Mouse (Mus musculus): ENCODE measurements around the gene Prss54. TPM values are rescaled to one million over a fixed set of nuclear protein-coding genes. Genes with fewer than 3 reads are reported as not detected.

Prss54 gene
- polyA plus RNA-seq, 1 experiment from 2014 or later = not detected

DNA sequence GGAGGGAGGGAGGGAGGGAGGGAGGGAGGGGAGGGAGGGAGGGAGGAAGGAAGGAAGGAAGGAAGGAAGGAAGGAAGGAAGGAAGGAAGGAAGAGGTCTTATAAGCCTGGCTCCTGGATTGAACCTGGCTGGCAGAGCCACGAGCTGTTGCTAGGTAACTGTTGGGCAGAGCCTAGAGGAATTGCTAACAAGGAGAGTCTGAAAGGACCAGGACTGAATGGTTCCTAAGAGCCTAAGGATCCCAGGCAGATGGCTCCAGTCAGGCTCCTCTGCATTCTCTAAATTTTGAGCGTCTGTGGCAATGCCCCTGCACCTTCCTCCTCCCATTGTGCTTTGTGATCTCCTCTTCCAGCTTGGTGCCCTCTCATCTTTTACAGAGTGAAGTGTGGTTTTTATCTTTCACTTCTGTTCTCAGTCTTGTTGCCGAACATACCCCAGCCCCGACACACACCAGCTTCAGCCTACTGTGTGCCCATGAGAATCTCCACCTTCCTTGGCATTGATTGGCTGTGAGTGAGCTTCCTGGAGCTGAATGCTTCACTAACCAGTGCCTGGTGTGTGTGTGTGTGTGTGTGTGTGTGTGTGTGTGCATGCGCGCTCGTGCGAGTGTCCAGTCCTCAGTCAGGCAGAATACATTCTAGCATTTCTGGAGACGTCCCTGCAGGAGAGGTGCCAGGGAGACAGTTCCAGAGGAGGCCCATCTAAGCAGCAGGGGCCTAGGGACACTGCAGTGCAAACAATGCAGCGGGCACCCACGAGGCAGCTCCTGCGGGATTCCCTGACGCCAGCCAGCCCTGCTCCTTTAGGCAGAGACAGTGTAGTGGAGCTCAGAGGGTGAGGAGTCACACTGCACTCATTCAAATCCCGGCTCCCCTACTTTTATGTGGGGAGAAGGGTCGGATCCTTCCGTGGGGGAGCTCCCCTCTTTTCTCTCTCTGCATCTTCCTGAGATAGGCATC is 26.0 kb downstream of the Prss54 start:
- 49% methylated on average over 16 of the region's 16 CpGs for WGBS
- Histone ChIP-seq H3K4me1 (replicated peaks) (peaks cover 16% of the 10 kb centered on the region), H3K9ac (no peak overlapping the region), H3K27ac (peak overlapping the region; percentile 72), H3K36me3 (no peaks in the 10 kb centered on the region), H3K27me3 (no peaks in the 10 kb centered on the region), H3K9me3 (no peaks in the 10 kb centered on the region), H3K4me2 (peak overlapping the region; percentile 20), H3K4me3 (no peak overlapping the region)
- peak; percentile 86 for ATAC-seq (ENCODE audit: low FRiP score)

DNA sequence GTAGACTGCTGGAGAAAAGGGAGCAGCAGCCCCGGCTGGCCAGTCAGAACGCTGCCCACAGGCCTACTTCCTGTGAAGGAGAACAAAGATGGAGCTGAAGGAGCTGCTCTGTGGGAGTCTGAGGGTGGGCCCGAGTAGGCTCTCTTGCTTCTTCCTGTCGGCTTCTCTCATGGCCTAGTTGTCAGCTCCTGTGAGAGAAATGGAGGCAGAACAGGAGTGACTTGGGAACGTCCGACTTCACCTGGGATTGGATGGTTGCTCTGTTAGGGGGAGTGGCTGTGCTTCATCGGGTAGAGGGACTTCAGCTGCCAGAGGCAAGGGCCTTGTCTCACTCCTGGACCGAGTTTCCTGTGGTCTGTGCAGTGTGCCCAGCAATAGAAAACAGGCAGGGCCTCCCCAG is 28.2 kb downstream of the Prss54 start:
- H3K9me3 ChIP-seq = no peaks in the 10 kb centered on the region
- 75% methylated on average over 8 of the region's 8 CpGs for WGBS
- H3K4me3 ChIP-seq = no peak overlapping the region
- H3K27ac ChIP-seq = no peak overlapping the region
- H3K9ac ChIP-seq = no peak overlapping the region
- peaks cover 16% of the 10 kb centered on the region for H3K4me1 ChIP-seq (replicated peaks)
- no peak overlapping the region for H3K4me2 ChIP-seq
- no peaks in the 10 kb centered on the region for H3K27me3 ChIP-seq
- no peak for ATAC-seq (ENCODE audit: low FRiP score)
- H3K36me3 ChIP-seq = no peaks in the 10 kb centered on the region

DNA sequence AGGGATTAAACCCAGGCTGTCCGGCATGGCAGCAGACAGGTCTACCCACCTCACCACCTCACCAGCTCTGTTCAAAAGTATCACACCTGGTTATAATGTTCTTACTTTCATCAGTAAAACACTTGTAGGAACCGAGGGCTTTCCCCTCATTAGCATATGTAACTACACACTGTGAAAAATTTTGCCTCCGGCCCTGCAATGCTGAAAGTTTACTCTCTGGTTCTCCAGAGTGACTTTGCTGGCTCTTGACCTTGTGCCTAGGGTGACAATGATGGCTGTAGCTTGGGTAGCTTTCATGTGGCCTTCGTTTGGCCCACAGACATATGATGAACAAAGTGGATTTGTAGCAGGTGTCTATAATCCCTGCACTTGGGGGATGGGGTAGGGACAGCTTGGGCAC is 29.2 kb downstream of the Prss54 start:
- no peaks in the 10 kb centered on the region for H3K27me3 ChIP-seq
- 86% methylated on average over 4 of the region's 4 CpGs for WGBS

DNA sequence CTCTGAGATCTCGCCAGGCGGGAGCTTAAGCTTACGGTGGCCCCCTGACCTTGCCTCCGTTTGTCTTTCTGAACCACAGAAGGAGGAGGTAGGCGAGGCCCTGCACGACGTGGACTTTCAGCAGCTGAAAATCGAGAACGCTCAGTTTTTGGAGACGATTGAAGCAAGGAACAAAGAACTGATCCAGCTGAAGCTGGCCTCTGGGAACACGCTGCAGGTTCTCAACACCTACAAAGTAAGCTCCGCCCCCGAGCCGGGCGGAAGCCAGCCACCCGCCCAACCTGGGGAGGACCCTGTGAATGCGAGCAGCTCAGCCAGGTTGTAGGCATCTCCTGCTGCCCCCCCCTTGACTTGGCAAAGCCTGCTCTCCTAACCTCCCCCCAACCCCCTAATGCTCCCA is 30.3 kb downstream of the Prss54 start:
- H3K9me3 ChIP-seq = no peaks in the 10 kb centered on the region
- no peak for ATAC-seq (ENCODE audit: low FRiP score)
- no peak overlapping the region for H3K9ac ChIP-seq
- peaks cover 16% of the 10 kb centered on the region for H3K4me1 ChIP-seq (replicated peaks)
- no peaks in the 10 kb centered on the region for H3K36me3 ChIP-seq
- no peak overlapping the region for H3K4me3 ChIP-seq
- H3K27ac ChIP-seq = no peak overlapping the region
- 85% methylated on average over 17 of the region's 17 CpGs for WGBS
- no peak overlapping the region for H3K4me2 ChIP-seq
- no peaks in the 10 kb centered on the region for H3K27me3 ChIP-seq

More for the DNA sequence above, 29.2 kb downstream of the Prss54 start:
- H3K4me1 ChIP-seq (replicated peaks) = peaks cover 16% of the 10 kb centered on the region
- H3K27ac ChIP-seq = no peak overlapping the region
- H3K36me3 ChIP-seq = no peaks in the 10 kb centered on the region
- no peak overlapping the region for H3K4me3 ChIP-seq
- ATAC-seq (ENCODE audit: low FRiP score) = no peak
- no peak overlapping the region for H3K4me2 ChIP-seq
- no peaks in the 10 kb centered on the region for H3K9me3 ChIP-seq
- H3K9ac ChIP-seq = no peak overlapping the region

DNA sequence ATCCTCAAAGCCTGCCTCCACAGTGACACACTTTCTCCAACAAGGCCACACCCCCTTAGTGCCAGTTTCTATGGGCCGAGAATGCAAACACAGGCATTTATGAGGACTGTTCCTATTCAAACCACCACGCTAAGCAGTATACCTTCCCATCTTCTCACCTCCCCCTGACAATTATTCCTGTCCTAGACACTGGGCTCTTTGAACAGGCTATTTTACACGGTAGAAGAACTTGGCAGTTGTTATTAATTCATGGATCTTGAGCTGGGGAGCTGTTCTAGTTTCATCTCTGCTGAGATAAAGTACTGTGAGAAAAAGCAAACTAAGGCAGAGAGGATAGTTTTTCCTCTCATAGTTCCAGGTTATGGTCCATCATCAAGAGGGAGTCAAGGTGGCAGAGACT is 33.1 kb downstream of the Prss54 start:
- Histone ChIP-seq H3K4me1 (replicated peaks) (peaks cover 7% of the 10 kb centered on the region; the same call in 1 of the 2 replicates), H3K27ac (no peak overlapping the region), H3K27me3 (no peaks in the 10 kb centered on the region), H3K9me3 (no peaks in the 10 kb centered on the region), H3K9ac (no peak overlapping the region), H3K4me2 (no peak overlapping the region), H3K4me3 (no peak overlapping the region), H3K36me3 (no peaks in the 10 kb centered on the region)
- 75% methylated on average over 3 of the region's 3 CpGs for WGBS
- ATAC-seq (ENCODE audit: low FRiP score) = no peak

DNA sequence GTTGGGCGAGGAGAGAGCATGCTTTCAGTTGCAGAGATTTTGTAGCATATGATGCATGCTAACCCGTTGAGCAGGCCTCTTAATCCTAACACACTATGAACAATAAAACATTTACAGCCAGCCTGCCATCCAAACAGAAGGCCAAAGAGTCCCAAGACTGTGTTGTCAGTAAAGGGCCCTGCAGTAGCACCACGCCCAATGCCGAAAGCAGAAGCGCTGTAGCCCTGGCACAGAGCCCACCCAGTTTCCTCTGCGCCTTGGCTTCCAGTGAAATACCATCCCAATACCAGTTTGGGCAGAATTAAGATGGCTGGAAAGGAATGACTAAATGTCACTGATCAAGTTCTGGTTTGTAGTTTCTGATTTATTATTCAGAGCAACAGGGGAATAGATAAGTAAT is 33.9 kb downstream of the Prss54 start:
- no peak overlapping the region for H3K4me2 ChIP-seq

DNA sequence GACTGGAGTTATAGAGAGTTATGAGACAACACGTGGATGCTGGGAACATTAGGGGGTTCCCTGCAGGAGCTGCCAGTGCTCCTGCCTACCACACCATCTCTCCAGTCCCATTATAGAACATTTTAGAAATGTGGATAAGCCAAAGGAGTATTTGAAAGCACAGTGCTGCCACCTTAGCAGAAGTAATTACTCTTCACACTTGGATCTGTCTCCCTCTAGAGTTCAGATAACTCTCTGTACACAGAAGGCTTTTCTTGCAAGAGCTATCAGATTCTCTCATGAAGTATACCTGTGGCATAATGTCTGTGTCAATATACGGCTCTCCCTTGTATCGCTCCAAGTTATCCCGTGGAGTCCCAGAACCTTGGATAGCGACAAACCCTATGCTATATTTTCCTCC is 36.7 kb downstream of the Prss54 start:
- no peaks in the 10 kb centered on the region for H3K9me3 ChIP-seq
- no peak overlapping the region for H3K9ac ChIP-seq
- no peak for ATAC-seq (ENCODE audit: low FRiP score)
- no peak overlapping the region for H3K4me2 ChIP-seq
- WGBS = 89% methylated on average over 5 of the region's 5 CpGs
- no peak overlapping the region for H3K27ac ChIP-seq
- H3K36me3 ChIP-seq = no peaks in the 10 kb centered on the region
- H3K4me1 ChIP-seq (replicated peaks) = no peaks in the 10 kb centered on the region
- no peak overlapping the region for H3K4me3 ChIP-seq
- H3K27me3 ChIP-seq = no peaks in the 10 kb centered on the region

More for the DNA sequence above, 33.9 kb downstream of the Prss54 start:
- no peak overlapping the region for H3K27ac ChIP-seq
- no peaks in the 10 kb centered on the region for H3K9me3 ChIP-seq
- H3K36me3 ChIP-seq = no peaks in the 10 kb centered on the region
- H3K4me3 ChIP-seq = no peak overlapping the region
- H3K9ac ChIP-seq = no peak overlapping the region
- peaks cover 7% of the 10 kb centered on the region; the same call in 1 of the 2 replicates for H3K4me1 ChIP-seq (replicated peaks)
- no peak for ATAC-seq (ENCODE audit: low FRiP score)
- H3K27me3 ChIP-seq = no peaks in the 10 kb centered on the region
- WGBS = 94% methylated on average over 6 of the region's 6 CpGs

DNA sequence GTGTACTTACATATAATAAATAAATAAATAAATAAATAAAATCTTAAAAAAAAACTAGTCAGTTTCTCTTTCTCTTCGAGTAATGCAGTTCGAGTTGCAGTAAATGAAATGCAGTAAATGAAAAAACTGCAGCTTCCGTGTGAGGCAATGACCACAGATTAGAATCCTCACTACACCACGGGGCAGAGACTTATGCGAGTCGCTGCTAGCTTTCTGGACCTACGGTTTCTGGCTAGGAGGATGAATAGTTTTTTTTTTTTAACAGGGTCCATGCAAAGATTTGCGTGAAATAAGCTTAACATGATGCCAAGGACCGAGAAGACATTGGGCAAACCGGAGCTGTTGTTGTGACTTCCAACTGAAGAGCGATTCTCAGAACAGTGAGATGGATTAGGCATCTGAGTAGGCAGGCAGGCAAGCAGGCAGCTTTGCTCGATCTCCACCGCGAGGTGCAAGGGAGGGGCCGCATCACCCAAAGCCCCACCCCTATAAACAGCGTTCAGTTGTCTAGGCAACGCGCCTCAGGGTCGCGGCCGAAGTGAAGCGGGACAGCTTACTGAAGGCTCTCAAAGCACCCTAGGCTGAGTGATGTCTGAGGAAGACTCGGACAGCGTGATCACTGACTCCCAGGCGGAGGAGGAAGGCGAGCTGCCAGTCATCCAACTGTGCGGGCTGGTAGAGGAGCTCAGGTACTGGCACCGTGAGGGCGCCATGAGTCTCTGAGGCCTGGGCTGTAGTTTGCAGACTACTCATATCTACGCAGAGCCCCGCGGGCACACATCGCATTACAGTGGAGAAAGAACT is 42.4 kb downstream of the Prss54 start, which contains the start of gene Ccdc113:
TSS of gene Ccdc113 (plus strand) at position 502 of the 804 bp plus-strand sequence.
- Histone ChIP-seq H3K4me3 (peak within 1 kb of the TSS; percentile 49), H3K9ac (peak within 1 kb of the TSS; percentile 71), H3K27me3 (no peaks in the 10 kb centered on the region), H3K27ac (0 out of 2 replicates have a peak within 1 kb of the TSS, but pooled peaks have one; percentile 30), H3K4me1 (replicated peaks) (peaks cover 12% of the 10 kb centered on the region), H3K36me3 (no peaks in the 10 kb centered on the region), H3K4me2 (peak within 1 kb of the TSS; percentile 82), H3K9me3 (no peaks in the 10 kb centered on the region)
- ATAC-seq (ENCODE audit: low FRiP score) = peak; percentile 86
- 8% methylated on average over 33 of the region's 33 CpGs for WGBS

DNA sequence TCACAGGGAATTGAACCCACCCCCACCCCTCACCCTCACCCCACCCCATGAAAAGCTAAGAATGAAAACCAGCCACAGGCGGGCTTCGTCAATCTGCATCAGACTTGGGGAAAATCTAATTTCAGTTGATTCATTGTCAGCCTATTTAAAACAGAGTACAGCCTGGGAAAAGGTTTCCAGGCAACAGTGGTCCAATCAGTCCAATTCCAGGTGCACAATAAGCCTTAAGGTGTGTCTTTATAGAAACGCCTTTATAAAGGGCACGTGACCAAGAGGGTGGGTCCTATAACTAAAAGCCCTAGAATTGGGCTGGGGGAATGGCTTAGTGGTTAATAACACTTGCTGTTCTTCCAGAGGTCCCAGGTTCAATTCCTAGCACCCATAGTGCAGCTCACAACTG is 43.9 kb downstream of the Prss54 start:
- H3K4me1 ChIP-seq (replicated peaks) = peaks cover 12% of the 10 kb centered on the region
- no peak overlapping the region for H3K4me3 ChIP-seq
- WGBS = 70% methylated on average over 4 of the region's 4 CpGs
- H3K36me3 ChIP-seq = no peaks in the 10 kb centered on the region
- ATAC-seq (ENCODE audit: low FRiP score) = no peak
- H3K27me3 ChIP-seq = no peaks in the 10 kb centered on the region
- no peak overlapping the region for H3K9ac ChIP-seq
- no peak overlapping the region for H3K4me2 ChIP-seq
- H3K9me3 ChIP-seq = no peaks in the 10 kb centered on the region
- H3K27ac ChIP-seq = no peak overlapping the region

DNA sequence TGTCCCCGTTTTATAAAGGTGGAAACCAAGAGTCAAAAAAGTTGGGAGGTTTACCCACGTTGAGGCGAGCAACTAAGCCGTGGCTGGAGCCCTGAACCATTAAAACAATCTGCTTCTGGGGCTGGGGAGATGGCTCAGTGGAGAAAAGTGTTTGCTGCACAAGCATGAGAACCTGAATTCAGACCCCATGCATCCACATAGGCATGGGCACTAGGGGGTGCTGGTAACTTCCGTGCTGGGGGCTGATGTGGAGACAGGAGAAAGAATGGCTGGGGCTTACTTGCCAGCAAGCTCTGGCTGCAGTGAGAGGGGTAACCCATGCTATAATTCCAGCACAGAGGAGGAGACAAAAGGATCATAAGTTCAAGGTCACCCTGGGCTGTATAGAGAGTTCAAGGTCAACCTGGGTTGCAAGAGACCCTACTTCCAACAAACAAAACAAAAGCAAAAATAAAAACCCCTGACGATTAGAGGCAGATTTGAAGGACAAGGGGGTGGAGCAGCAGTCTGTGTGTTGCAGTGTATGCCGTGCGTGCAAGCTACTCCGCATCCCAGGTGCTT is 47.3 kb downstream of the Prss54 start:
- Histone ChIP-seq H3K36me3 (no peaks in the 10 kb centered on the region), H3K9ac (no peak overlapping the region), H3K9me3 (no peaks in the 10 kb centered on the region), H3K27ac (no peak overlapping the region), H3K4me1 (replicated peaks) (peaks cover 6% of the 10 kb centered on the region; the same call in 1 of the 2 replicates), H3K4me2 (no peak overlapping the region), H3K4me3 (no peak overlapping the region), H3K27me3 (no peaks in the 10 kb centered on the region)
- no peak for ATAC-seq (ENCODE audit: low FRiP score)
- 67% methylated on average over 9 of the region's 9 CpGs for WGBS

DNA sequence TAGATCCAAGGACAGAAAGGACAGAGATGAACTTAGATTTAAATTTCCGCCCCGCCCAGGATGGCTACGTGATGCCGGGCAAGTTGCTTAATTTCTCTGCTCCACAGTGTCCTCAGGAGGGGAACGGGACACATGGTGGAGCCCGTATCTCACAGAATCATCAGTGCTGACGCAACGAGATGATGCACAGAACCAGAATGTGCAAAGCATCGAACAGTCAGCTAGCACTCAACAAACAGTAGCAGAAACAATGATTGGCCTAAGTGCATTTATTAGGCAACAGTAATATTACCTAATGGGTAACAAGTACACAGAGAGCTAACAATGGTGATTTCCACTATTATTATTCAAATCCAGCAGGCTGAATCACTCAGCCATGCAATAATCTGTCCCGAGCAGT is 47.9 kb downstream of the Prss54 start:
- H3K4me2 ChIP-seq = no peak overlapping the region
- 77% methylated on average over 10 of the region's 10 CpGs for WGBS
- no peak overlapping the region for H3K4me3 ChIP-seq

DNA sequence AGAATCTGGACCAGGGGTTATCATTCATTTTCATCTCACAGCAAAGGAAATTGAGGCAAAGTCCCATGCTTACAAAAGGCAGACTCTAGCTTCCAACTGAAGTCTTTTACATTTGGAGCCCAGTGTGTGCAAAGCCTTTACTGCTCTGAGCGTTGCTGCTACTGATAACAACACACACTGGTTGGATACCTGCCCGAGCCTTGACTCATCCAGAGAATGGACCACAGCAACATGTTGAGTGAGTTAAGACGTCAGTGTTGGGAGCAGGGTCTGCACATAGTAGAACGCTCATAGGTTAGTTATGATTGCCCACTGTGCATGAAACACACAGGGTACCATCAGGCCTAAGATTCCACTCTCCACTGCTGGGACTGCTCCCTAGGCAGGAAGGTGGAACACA is 52.1 kb downstream of the Prss54 start:
- no peak overlapping the region for H3K4me3 ChIP-seq
- no peak overlapping the region for H3K4me2 ChIP-seq
- H3K27ac ChIP-seq = no peak overlapping the region
- H3K9ac ChIP-seq = no peak overlapping the region
- no peaks in the 10 kb centered on the region for H3K27me3 ChIP-seq
- WGBS = 93% methylated on average over 4 of the region's 4 CpGs
- H3K4me1 ChIP-seq (replicated peaks) = no peaks in the 10 kb centered on the region
- no peaks in the 10 kb centered on the region for H3K36me3 ChIP-seq
- H3K9me3 ChIP-seq = no peaks in the 10 kb centered on the region
- ATAC-seq (ENCODE audit: low FRiP score) = no peak

More for the DNA sequence above, 47.9 kb downstream of the Prss54 start:
- H3K36me3 ChIP-seq = no peaks in the 10 kb centered on the region
- no peaks in the 10 kb centered on the region for H3K27me3 ChIP-seq
- H3K9me3 ChIP-seq = no peaks in the 10 kb centered on the region
- no peaks in the 10 kb centered on the region for H3K4me1 ChIP-seq (replicated peaks)
- no peak overlapping the region for H3K9ac ChIP-seq
- ATAC-seq (ENCODE audit: low FRiP score) = no peak
- H3K27ac ChIP-seq = no peak overlapping the region

All from hindbrain, embryonic 13.5 days (tissue).